Mouse (Mus musculus) embryonic facial prominence, embryonic 12.5 days (tissue): Measurements from ENCODE around the gene Lmntd1. TPM values are rescaled to one million over a fixed set of nuclear protein-coding genes. Genes with fewer than 3 reads are reported as not detected.
A peak's percentile ranks its signal among the peaks of the same experiment; 100 is the strongest.

ENCODE experiments used
- ATAC-seq: fragments of 200-750 bp; cut with Nextera tagmentation; 2 replicates; pipeline ENCODE4 v1.8.0; 2017; ENCODE audit not compliant: insufficient number of reproducible peaks, insufficient read depth, low FRiP score, low TSS enrichment
- H3K27ac ChIP-seq: fragments of 300-500 bp; sonication (generic); 2 replicates; pipeline ENCODE4 v1.5.1; 2016; ENCODE audit warnings: mild to moderate bottlenecking
- H3K27me3 ChIP-seq: fragments of 300-500 bp; sonication (generic); 2 replicates; pipeline ENCODE4 v1.6.1; 2016; ENCODE audit warnings: mild to moderate bottlenecking, moderate library complexity
- H3K36me3 ChIP-seq: fragments of 300-500 bp; sonication (generic); 2 replicates; pipeline ENCODE4 v1.6.1; 2016; ENCODE audit warnings: mild to moderate bottlenecking
- H3K4me1 ChIP-seq: fragments of 300-500 bp; sonication (generic); 2 replicates; pipeline ENCODE4 v1.6.1; 2016
- H3K4me2 ChIP-seq: fragments of 300-500 bp; sonication (generic); replicated peaks from 2 replicates; pipeline ENCODE4 v1.6.1; 2016; ENCODE audit warnings: mild to moderate bottlenecking, moderate library complexity
- H3K4me3 ChIP-seq: fragments of 300-500 bp; sonication (generic); 2 replicates; pipeline ENCODE4 v1.5.1; 2016; ENCODE audit warnings: mild to moderate bottlenecking
- H3K9ac ChIP-seq: fragments of 300-500 bp; sonication (generic); 2 replicates; pipeline ENCODE4 v1.6.1; 2016; ENCODE audit warnings: mild to moderate bottlenecking, moderate library complexity
- H3K9me3 ChIP-seq: fragments of 300-500 bp; sonication (generic); 2 replicates; pipeline ENCODE4 v1.6.1; 2016; ENCODE audit warnings: mild to moderate bottlenecking, moderate library complexity
- WGBS: fragments of 180-500 bp; shearing (Covaris S2); methylation state at CpG from one replicate; pipeline ENCODE4 v1.1.7; 2016; 5-methylcytosine and 5-hydroxymethylcytosine counted together
- polyA plus RNA-seq: library from polyadenylated mRNA; unstranded; fragments of >200 nt; fragmentation: Nextera tagmentation; extraction: Ambion mirVana; gene quantifications from 2 replicates; pipeline ENCODE4 v1.2.1, GENCODE M21; 2016

Lmntd1 gene
- polyA plus RNA-seq, 1 experiment from 2014 or later: 0.19 TPM

DNA sequence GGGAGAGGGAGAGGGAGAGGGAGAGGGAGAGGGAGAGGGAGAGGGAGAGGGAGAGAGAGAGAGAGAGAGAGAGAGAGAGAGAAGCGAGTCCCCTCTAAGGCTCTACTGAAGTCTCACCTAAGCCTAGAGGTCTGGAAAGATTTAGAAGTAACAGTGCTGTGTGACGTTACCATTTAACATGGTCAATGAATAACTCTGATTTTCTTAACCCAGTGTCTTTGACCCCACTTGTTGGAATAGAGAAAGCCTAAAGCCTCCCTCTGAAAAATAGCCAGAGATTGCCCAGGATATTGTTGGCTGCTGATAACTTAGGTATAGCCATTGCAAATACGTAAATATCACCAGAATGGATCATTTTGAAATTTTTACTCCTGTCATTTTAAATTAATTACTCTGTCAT, 34.4 kb downstream of the Lmntd1 start:
- Histone ChIP-seq H3K27me3 (no peaks in the 10 kb centered on the region), H3K9ac (no peak overlapping the region), H3K27ac (no peak overlapping the region), H3K4me1 (peaks cover 12% of the 10 kb centered on the region; the same call in 1 of the 2 replicates), H3K36me3 (no peaks in the 10 kb centered on the region), H3K4me3 (no peak overlapping the region), H3K9me3 (no peaks in the 10 kb centered on the region), H3K4me2 (no peak overlapping the region)
- ATAC-seq: no peak
- 89% methylated on average over 3 of the region's 3 CpGs for WGBS

DNA sequence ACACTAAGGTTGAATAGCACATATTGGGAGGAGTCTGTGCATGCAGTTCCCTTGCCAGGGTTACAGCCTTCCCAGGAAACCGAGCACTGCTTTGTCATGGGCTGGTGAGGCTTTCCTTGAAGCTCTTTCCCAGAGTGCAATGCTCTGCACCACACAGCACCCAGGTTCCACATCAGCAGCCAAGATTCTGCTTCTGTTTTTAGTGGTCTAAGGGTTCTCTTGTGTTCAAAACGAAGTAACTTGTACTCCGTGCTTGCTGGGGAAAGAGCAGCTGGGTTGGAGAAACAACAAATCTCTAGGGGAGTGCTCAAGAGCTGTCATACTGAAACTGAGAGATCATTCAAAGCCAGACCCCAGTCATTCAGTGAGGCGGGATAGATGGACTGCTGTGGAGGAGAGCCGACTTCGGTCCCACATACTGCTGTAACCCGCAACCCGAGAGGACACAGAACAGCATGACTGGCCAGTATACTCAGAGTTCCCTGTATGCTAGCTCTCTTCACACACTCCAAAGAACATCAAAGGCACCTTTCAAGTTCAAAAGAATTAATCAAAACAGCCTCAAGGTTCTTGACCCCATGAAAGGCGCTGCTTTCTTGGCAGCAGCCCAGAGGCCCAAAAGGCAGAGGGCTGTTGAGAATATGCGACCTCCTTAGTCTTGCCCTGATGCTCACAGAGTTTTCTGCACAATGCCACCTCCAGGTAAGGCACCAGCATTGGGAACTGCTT, 35.5 kb downstream of the Lmntd1 start:
- Histone ChIP-seq H3K4me2 (no peak overlapping the region), H3K9me3 (no peaks in the 10 kb centered on the region), H3K4me1 (peaks cover 15% of the 10 kb centered on the region; the same call in 1 of the 2 replicates), H3K27ac (no peak overlapping the region), H3K4me3 (no peak overlapping the region), H3K36me3 (no peaks in the 10 kb centered on the region), H3K9ac (no peak overlapping the region), H3K27me3 (no peaks in the 10 kb centered on the region)
- ATAC-seq: 0 out of 2 replicates have a peak, but pooled peaks have one; percentile 41
- WGBS: 39% methylated on average over 10 of the region's 10 CpGs

DNA sequence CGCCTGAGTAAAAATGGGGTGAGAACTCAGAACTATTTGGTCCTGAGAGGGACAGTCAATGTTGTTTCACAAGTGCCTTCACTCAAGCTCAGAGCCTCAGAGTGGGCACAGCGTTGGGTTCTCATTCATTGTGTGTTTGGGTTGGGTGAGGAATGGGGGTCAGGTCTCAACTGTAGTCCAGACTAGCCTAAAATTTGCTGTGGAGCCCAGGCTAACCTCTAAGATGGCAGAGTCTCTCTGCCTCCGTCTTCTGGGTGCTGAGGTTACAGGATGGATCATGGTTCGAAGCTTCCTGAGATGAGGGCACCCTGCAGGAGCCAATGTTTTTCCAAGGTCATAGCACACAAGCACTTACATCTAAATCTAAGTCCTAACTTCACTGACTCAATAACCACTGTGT, 37.4 kb downstream of the Lmntd1 start:
- no peak overlapping the region for H3K27ac ChIP-seq
- H3K36me3 ChIP-seq: no peaks in the 10 kb centered on the region
- H3K9me3 ChIP-seq: no peaks in the 10 kb centered on the region
- WGBS: 89% methylated on average over 4 of the region's 4 CpGs
- H3K4me2 ChIP-seq: no peak overlapping the region
- peaks cover 16% of the 10 kb centered on the region; the same call in 1 of the 2 replicates for H3K4me1 ChIP-seq
- no peak overlapping the region for H3K9ac ChIP-seq
- ATAC-seq: no peak
- no peaks in the 10 kb centered on the region for H3K27me3 ChIP-seq
- no peak overlapping the region for H3K4me3 ChIP-seq

DNA sequence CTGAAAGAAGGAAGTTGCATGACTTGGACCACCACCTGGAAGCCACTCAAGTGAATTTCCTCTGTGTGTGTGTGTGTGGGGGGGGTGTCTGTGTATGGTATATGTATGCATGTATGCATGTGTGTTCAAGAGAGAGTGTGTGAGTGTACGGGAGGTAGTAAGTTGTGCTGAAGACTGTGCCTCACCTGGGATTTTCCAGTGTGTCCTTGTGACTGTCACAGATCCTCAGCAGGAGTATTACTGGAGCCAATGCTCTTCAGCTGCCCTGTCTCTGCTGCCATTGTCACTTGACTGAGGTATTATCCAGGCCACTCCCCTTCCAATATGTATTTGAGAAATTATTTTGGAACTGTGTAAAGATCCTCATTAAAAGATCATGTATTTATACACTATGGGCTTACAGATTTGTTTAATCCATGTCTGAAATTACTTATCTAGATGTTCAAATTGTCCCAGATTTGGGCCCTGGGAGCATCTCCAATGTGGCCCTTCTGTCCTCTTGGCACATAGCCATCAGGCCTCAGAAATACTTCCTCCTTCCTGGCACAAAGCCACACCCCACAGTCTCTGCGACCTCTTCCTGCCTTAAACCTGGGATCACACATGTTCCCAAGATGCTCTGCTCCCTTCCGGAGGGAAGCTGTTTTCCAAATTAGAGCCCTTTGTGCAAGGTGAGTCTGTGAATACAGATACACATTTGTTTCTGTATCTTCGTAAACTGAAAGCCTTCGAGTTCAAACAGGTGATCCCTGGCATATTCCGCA, 40.7 kb downstream of the Lmntd1 start:
- H3K4me1 ChIP-seq: peaks cover 12% of the 10 kb centered on the region; the same call in 1 of the 2 replicates
- H3K27ac ChIP-seq: no peak overlapping the region
- H3K27me3 ChIP-seq: no peaks in the 10 kb centered on the region
- no peak overlapping the region for H3K4me3 ChIP-seq
- H3K9me3 ChIP-seq: no peaks in the 10 kb centered on the region
- H3K4me2 ChIP-seq: no peak overlapping the region
- H3K36me3 ChIP-seq: no peaks in the 10 kb centered on the region
- 81% methylated on average over 6 of the region's 6 CpGs for WGBS
- no peak for ATAC-seq
- no peak overlapping the region for H3K9ac ChIP-seq

DNA sequence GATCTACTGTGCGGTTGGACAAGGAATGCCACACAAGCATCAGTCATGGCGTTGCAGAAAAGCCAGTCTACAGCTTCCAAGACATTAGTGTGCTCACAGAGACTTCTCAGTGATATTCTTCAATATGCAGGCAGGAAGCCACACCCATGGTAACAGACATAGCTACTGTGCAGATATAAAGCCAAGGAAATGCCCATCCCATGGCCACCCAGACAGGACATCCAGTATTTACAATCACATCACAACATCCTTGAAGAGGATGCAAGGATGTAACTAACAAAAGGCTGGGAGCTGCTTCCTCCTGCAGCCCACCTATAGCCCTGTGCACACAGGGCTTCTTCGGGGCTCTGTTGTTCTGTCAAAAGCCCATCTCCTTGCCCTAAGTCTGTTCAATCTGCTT, 45.4 kb downstream of the Lmntd1 start:
- Histone ChIP-seq H3K27me3 (no peaks in the 10 kb centered on the region), H3K4me3 (no peak overlapping the region), H3K9ac (no peak overlapping the region), H3K27ac (no peak overlapping the region), H3K4me1 (peaks cover 15% of the 10 kb centered on the region; the same call in 1 of the 2 replicates), H3K4me2 (no peak overlapping the region), H3K36me3 (no peaks in the 10 kb centered on the region), H3K9me3 (no peaks in the 10 kb centered on the region)
- 85% methylated on average over 3 of the region's 3 CpGs for WGBS
- ATAC-seq: no peak

GRCm38 (mm10) chr6:145567832-145568231, 46.3 kb downstream of the Lmntd1 start:
- peaks cover 14% of the 10 kb centered on the region; the same call in 1 of the 2 replicates for H3K4me1 ChIP-seq

GRCm38 (mm10) chr6:145567296-145567695, 46.8 kb downstream of the Lmntd1 start:
- H3K9me3 ChIP-seq: no peaks in the 10 kb centered on the region
- H3K4me1 ChIP-seq: peaks cover 14% of the 10 kb centered on the region; the same call in 1 of the 2 replicates
- H3K36me3 ChIP-seq: no peaks in the 10 kb centered on the region
- no peak for ATAC-seq
- H3K27ac ChIP-seq: no peak overlapping the region
- no peaks in the 10 kb centered on the region for H3K27me3 ChIP-seq
- no peak overlapping the region for H3K4me2 ChIP-seq
- no peak overlapping the region for H3K4me3 ChIP-seq
- H3K9ac ChIP-seq: no peak overlapping the region
- 84% methylated on average over 8 of the region's 8 CpGs for WGBS

More at GRCm38 (mm10) chr6:145567832-145568231, 46.3 kb downstream of the Lmntd1 start:
- Histone ChIP-seq H3K27ac (no peak overlapping the region), H3K9ac (no peak overlapping the region), H3K9me3 (no peaks in the 10 kb centered on the region), H3K4me3 (no peak overlapping the region), H3K27me3 (no peaks in the 10 kb centered on the region), H3K4me2 (no peak overlapping the region), H3K36me3 (no peaks in the 10 kb centered on the region)
- no peak for ATAC-seq
- 87% methylated on average over 3 of the region's 3 CpGs for WGBS

GRCm38 (mm10) chr6:145565663-145566062, 48.5 kb downstream of the Lmntd1 start:
- Histone ChIP-seq H3K27me3 (no peaks in the 10 kb centered on the region), H3K9me3 (no peaks in the 10 kb centered on the region), H3K4me1 (peaks cover 14% of the 10 kb centered on the region; the same call in 1 of the 2 replicates), H3K36me3 (no peaks in the 10 kb centered on the region), H3K9ac (no peak overlapping the region), H3K27ac (no peak overlapping the region), H3K4me2 (no peak overlapping the region), H3K4me3 (no peak overlapping the region)
- WGBS: 91% methylated on average over 5 of the region's 5 CpGs
- ATAC-seq: no peak

DNA sequence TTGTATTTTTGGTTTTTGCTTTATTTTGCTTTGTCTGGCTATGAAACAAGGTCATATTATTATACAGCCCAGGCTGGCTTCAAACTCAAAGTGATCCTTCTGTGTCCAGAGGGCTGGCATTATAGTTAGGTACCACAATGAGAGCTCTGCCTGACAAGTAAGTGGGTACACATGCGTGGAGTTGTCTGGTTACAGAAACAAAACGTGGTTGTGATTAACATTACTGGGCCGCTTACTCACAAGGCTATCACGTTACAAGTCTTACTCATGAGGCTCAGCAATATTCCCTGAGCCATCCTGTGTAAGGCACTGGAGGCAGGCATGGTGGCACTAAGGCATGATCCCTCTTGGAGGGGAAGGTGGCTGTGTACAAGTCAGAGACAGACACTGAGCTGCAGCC, 49.4 kb downstream of the Lmntd1 start:
- peaks cover 14% of the 10 kb centered on the region; the same call in 1 of the 2 replicates for H3K4me1 ChIP-seq
- H3K9me3 ChIP-seq: no peaks in the 10 kb centered on the region
- H3K4me3 ChIP-seq: no peak overlapping the region
- no peak overlapping the region for H3K9ac ChIP-seq
- H3K27me3 ChIP-seq: no peaks in the 10 kb centered on the region
- ATAC-seq: 0 out of 2 replicates have a peak, but pooled peaks have one; percentile 44
- no peak overlapping the region for H3K4me2 ChIP-seq
- 19% methylated on average over 4 of the region's 4 CpGs for WGBS
- no peaks in the 10 kb centered on the region for H3K36me3 ChIP-seq
- H3K27ac ChIP-seq: peak overlapping the region; percentile 70; the same call in 1 of the 2 replicates

- no peak overlapping the region for H3K9ac ChIP-seq
- H3K4me1 ChIP-seq: no peaks in the 10 kb centered on the region
- WGBS: 80% methylated on average over 15 of the region's 15 CpGs
- no peak overlapping the region for H3K4me3 ChIP-seq
- H3K27me3 ChIP-seq: no peaks in the 10 kb centered on the region; the same call in 1 of the 2 replicates
- no peak overlapping the region for H3K27ac ChIP-seq
- no peak overlapping the region for H3K4me2 ChIP-seq
- H3K36me3 ChIP-seq: no peaks in the 10 kb centered on the region
- no peak for ATAC-seq
- H3K9me3 ChIP-seq: no peaks in the 10 kb centered on the region
Measured at GRCm38 (mm10) chr6:145557059-145557992, 56.8 kb downstream of the Lmntd1 start.

DNA sequence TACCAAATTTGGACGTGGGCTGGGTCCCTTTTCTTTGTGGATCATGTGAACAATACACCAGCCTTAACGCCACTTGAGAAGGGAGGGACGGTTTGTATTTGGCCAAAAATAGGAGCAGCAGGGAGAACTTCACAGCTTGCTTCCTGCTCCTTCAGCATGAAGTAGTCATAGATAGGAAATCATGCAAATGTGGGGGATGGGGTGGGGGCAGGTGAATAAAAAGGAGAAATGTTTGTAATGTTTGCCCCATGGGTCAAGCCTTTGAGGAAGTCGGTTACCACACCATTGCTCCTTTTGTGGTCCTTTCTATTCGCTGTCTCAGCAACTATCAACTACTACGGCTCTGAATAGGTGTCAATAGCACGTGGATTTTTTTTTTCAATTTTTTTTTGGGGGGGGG, 60.9 kb downstream of the Lmntd1 start:
- WGBS: 84% methylated on average over 7 of the region's 7 CpGs
- H3K27ac ChIP-seq: no peak overlapping the region
- no peak overlapping the region for H3K4me2 ChIP-seq
- H3K9me3 ChIP-seq: no peaks in the 10 kb centered on the region
- no peaks in the 10 kb centered on the region; the same call in 1 of the 2 replicates for H3K27me3 ChIP-seq
- H3K36me3 ChIP-seq: no peaks in the 10 kb centered on the region
- no peak overlapping the region for H3K9ac ChIP-seq
- no peak for ATAC-seq
- H3K4me3 ChIP-seq: no peak overlapping the region
- no peaks in the 10 kb centered on the region for H3K4me1 ChIP-seq
